Mouse (Mus musculus): ENCODE measurements at regions not wholly inside any gene's neighbourhood (a gene's known extent, or its start where the extent isn't known, plus 50 kb on each side); places are given as distances from the start of the nearest gene placed in this dataset.

DNA sequence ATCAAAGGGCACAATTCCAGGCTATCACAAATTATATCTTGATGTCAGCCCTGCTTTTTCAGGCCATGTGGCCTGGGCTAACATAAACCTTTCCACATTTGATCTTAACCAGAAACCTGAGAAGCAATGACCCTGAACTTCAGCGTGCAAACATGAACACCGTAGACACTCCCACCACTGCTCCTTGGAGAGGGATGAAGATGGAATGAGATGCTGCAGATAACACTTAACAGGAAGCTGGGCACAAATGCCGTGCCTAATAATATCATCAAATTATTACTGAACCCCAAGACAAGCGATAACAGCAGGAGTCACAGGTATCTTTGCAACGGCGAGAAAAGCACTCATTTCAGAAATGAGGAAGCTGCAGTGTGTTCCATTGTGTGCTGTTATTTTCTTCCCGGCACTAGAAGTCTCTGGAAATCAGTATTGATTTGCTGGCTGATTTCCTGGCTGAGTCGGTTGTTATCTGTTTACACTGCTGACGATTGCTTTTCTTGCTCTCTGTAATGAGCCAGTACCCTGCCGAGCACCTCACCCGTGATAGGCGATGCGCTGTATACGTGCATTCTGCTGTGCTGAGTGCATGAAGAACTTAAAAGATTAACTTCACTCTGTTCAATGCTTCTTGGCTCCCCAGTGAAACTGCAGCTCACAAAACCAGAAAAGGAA, 91.0 kb downstream of the Gm21962 start:
- TF ChIP-seq POLR2A (IDR thresholded peaks at IDR 0.05; ENCODE audit: low read depth, low read length) (no peak), CTCF (IDR thresholded peaks at IDR 0.05; ENCODE audit: borderline replicate concordance, insufficient read depth, low read length) (no peak)
